Mouse (Mus musculus): ENCODE data around the gene Il3ra. TPM values are rescaled to one million over a fixed set of nuclear protein-coding genes. Genes with fewer than 3 reads are reported as not detected.

The Il3ra gene
- total RNA-seq (2021), result 1 to 10 TPM; 6.0 TPM

DNA sequence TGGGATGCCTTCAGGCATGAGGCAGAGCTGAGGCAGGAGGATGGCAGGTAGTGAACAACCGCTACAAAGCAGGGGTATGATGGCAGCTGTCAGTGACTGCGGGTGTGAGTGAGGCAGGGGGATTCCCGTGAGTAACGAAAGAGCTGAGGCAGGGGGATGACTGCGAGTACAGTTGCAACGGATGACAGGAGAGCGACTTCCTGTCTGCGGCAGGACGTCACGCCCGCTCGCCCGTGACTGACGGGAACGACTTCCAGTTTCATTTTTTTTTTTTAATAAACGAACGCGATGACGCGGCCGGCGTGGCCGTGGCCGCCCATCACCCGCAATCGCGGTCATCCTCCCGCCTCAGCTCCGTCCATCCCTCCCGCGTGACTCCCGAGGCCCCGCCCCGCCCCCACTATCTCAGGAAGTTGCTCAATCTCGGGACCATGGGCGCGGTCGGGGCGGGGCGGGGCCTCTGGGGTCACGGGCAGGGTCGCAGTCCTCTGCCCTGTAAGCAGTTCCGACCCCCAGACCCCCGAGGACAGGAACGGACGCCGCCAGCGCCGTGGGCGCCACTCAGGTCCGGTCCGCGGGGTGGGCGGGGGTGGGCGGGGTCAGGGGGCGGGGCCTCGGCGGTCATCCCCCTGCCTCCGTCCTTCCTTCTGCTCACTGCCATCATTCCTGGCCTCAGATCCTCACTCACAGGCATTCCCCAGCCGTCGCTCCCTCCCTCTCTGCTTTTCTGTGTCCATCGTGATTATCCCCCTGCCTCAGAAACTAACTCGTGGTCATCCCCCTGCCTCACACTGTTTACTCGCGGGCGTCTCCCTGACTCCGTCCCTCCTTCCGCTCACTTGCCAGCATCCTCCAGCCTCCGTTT is at the start of gene Il3ra:
Gene Il3ra (plus strand): TSS at position 328 of the 865 bp plus-strand sequence.
- intact Hi-C loops (cut with DNase I), result no loop called here
- peak; percentile 78 for DNase-seq

- DNase-seq, result peak; percentile 50
- intact Hi-C loops (cut with DNase I), result no loop called here
Observed at GRCm38 (mm10) chr14:14308938-14309337, 37.1 kb upstream of the Il3ra start.

DNA sequence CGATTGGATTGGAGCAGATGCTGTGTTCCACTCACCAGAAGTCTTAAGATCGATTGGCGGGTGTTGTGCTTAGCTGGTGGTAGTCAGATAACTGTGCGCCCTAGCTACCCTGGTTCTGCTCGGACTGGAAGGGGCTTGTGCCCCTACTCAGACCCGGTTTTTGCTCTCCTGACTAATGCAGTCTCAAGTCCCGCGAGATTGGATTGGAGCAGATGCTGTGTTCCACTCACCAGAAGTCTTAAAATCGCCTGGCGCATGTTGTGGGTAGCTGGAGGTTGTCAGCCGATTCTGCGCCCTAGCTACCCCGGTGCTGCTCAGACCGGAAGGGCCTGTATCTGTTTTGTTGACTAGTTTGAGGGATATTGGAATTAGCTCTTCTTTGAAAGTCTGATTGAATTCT is 36.7 kb upstream of the Il3ra start:
- intact Hi-C loops (cut with DNase I), result no loop called here

GRCm38 (mm10) chr14:14322528-14322927 is 23.5 kb upstream of the Il3ra start, which contains the start of gene Olfr31:
Olfr31 (plus strand) TSS chr14:14322828.
- DNase-seq, result no peak
- intact Hi-C loops (cut with DNase I), result no loop called here

More for the DNA sequence above, 36.7 kb upstream of the Il3ra start:
- peak; percentile 3 for DNase-seq

DNA sequence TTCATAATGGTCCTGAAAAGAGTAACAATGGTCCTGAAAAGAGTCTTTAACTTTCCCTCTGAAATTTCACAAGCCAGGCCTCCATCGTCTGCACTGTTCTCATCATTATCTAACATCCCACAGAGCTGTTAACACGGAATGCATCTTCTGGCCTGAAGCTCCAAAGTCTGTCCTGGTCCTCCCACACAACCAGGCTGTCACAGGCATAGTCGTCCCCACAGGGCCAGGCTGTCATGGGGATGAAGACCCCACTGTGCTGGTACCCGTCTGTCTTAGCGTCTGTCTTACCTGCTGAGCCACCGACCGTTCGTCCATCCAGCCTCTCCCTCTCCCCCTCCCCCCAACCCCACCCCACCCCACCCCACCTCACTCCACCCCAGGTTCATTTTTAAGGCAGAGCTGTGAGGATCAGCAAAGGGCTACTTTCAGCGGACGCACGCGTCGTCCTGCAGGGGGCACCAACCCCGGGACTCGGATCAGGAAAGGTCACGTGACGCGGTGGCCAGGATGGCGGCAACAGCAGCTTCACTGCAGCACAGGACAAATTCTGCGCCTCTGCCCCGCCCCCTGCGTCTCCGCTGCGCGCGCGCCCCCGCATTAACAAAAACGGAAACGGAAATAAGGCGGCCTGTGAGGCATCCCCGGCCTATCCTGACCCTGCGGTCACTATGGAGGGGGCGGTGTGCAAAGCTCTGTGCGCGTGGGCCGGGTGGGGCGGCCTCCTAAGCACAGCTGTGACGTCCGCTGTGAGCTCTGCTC is 783 bp upstream of the Il3ra start:
- DNase-seq, result peak; percentile 94
- intact Hi-C loops (cut with DNase I), result no loop called here

DNA sequence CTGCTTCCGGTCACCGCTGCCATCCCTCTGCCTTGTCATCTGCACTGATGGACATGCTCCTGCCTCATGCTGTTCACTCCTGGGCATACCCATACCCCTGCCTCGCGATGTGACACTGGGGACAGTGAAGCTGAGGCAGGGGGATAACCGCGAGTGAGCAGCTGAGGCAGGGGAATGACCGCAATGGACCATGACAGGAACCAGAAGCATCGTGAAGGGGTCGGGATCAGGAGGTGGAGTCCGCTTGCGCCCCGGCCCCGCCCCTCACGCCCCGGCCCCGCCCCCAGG is 682 bp downstream of the Il3ra start:
- intact Hi-C loops (cut with DNase I), result no loop called here
- DNase-seq, result no peak

GRCm38 (mm10) chr14:14347151-14347835 is 1.2 kb downstream of the Il3ra start:
- DNase-seq, result peak; percentile 41
- intact Hi-C loops (cut with DNase I), result no loop called here

DNA sequence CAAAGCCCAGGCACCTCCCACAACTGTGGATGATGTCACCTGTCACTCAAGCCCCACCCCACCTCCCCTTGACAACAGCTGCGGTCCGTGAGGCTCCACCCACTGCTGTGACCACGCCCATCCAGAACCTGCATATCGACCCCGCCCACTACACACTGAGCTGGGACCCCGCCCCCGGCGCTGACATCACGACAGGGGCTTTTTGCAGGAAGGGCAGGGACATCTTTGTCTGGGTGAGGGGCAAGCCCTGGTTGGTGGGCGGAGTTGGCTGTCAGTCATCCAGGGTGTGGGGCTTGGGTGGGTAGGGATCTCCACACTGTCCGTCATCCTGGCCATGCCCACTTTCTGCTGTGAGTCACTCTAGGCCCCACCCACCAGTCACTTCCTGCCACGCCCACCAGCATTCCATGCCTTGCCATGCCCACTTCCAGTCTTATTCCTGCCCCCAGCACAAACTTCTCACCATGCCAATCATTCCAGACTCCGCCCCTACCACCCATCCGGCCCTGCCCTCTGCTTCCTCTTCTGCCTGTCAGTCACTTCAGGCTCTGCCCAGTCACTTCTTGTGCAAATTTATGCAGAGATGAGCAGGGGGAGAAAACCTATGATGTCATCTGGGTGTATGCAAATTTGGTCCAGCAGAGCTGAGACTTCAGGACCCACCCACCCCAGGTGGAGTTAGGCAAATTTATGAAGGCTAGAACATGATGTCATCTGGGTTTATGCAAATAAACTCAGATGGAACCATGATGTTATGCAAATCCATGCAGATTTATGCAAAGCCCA is 2.0 kb downstream of the Il3ra start:
- intact Hi-C loops (cut with DNase I), result no loop called here
- peak; percentile 35 for DNase-seq

DNA sequence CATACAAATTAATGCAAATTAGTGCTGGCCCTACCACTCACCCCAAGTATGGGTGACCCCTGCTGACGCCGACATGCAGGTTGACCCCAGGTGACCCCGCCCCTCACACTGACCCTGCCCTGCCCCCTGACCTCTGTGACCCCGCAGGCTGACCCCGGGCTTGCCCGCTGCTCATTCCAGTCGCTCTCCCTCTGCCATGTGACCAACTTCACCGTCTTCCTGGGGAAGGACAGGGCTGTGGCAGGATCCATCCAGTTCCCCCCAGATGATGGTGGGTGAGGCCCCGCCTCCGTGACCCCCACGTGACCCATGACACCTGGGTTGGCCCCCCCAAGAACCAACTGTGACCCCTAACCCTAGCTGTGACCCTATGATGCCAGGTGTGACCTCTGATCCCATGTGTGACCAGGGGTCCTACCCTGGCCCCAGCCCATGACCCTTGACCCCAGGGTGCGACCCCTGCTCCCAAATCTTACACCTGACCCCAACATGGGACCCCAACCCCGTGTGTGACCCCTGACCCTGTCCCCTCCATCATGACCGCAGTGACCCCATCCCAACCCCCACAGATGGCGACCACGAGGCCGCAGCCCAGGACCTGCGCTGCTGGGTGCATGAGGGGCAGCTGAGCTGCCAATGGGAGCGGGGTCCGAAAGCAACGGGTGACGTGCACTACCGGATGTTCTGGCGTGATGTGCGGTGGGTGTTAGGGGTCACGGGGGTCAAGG is 2.8 kb downstream of the Il3ra start:
- DNase-seq, result no peak
- intact Hi-C loops (cut with DNase I), result no loop called here

GRCm38 (mm10) chr14:14349485-14350262 is 3.6 kb downstream of the Il3ra start:
- intact Hi-C loops (cut with DNase I), result no loop called here
- DNase-seq, result no peak

DNA sequence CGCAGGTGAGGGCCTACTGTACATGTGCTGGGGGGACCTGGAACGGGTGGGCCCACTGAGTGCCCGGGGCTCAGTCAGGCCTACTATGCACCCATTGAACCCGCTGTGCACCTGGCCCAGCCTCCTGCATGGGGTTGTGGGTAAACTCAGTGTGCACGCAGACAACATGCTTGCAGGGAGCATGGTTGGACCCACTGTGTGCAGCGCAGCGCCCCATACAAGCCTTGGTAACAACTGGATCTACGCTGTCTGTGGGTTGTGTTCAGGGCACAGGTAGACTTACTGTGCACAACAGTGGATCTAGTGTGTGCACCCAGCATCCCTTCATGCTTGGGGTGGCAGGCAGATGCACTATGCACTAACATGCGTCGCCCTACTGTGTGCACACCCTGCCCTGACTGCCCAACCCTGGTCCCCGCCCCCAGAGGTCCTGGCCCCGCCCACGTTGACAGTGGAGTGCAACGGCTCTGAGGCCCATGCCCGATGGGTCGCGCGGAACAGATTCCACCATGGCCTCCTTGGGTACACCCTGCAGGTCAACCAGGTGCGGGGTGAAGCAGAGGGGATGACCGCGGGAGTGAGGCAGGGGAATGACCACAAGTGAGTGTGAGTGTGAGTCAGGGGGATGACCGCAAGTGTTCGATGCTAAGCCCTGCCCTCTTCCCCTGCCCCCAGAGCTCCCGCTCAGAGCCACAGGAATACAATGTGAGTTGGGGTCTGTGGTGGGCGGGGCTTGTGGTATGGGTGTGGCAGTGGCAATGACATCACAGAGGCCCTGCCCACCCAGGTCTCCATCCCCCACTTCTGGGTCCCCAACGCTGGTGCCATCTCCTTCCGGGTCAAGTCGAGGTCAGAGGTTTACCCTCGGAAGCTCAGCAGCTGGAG is 4.4 kb downstream of the Il3ra start:
- intact Hi-C loops (cut with DNase I), result no loop called here
- no peak for DNase-seq

DNA sequence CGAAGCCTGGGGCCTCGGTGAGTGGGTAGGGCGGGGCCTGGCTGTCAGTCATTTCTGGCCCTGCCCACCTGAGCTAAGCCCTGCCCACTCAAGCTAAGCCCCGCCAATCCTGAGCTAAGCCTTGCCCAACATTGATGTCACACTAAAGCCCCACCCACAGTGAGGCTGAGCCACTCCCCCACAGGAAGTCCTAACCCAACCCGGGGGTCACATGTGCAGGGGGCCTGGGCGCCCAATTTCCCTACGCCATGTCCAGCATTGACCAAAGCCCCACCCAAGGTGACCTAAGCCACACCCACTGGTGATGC is 5.0 kb downstream of the Il3ra start:
- no peak for DNase-seq
- intact Hi-C loops (cut with DNase I), result no loop called here

- intact Hi-C loops (cut with DNase I), result no loop called here
Observed at GRCm38 (mm10) chr14:14351721-14352590, 5.9 kb downstream of the Il3ra start.

DNA sequence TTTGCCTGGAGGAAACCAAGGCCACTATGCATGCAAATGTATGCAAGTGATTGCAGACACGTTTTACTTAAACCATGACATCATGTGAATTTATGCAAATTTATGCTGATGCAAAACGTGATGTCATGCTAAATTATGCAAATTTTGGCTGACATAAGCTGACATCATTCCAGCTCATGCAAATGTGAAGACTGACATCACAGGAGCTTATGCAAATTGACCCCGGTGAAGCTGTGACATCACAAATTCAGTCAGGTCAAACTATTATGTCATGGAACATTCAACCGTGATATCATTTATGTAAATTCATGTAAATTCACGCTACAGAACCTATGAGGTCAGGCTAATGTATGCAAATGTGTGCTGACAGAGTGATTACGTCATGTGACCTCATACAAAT is 6.5 kb downstream of the Il3ra start:
- intact Hi-C loops (cut with DNase I), result no loop called here
- no peak for DNase-seq

More at GRCm38 (mm10) chr14:14351721-14352590, 5.9 kb downstream of the Il3ra start:
- DNase-seq, result no peak

DNA sequence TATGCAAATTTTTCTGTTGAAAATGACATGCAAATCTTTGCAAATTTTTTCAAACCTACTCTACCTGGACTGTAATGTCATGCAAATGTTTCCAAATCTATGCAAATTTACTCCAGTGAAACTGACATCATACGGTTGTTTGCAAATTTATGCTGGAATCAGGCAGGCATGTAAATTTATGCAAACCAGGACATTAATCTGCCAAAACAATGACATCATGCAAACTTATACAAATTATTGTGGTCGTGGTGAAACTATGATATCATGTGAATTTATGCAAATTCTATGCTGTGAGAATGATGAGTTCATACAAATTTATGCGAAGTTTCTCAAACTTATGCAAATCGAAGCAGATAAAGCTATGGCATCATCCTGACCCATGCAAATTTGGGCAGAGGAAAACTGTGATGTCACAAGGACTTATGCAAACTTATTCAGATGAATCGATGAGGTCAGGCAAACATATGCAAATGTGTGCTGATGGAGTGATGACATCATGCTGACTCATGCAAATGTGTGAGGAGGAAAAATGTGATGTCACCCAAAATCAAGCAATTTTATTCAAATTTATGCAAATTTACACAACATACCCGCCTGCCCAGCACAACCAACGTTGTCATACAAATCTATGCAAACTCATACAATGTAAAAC is 7.1 kb downstream of the Il3ra start:
- intact Hi-C loops (cut with DNase I), result no loop called here
- DNase-seq, result no peak

- intact Hi-C loops (cut with DNase I), result no loop called here
- no peak for DNase-seq
Observed at GRCm38 (mm10) chr14:14353740-14354510, 7.8 kb downstream of the Il3ra start.

All from left cerebral cortex, postnatal 4 days (tissue).